Mouse (Mus musculus) heart, embryonic 10.5 days (tissue): ENCODE data around the gene Ttll3. TPM values are rescaled to one million over a fixed set of nuclear protein-coding genes. Genes with fewer than 3 reads are reported as not detected.

Source experiments
- DNase-seq: peaks from one replicate; pipeline ENCODE4 v3.0.0-alpha.2; 2017; ENCODE audit warnings: low spot score
- H3K27ac ChIP-seq: fragments of 300-500 bp; sonication (generic); 2 replicates; pipeline ENCODE4 v1.5.1; 2016; ENCODE audit warnings: mild to moderate bottlenecking
- H3K27me3 ChIP-seq: fragments of 300-500 bp; sonication (generic); 2 replicates; pipeline ENCODE4 v1.6.1; 2016; ENCODE audit warnings: mild to moderate bottlenecking; ENCODE audit not compliant: poor library complexity, insufficient read depth, severe bottlenecking
- H3K36me3 ChIP-seq: fragments of 300-500 bp; sonication (generic); 2 replicates; pipeline ENCODE4 v1.6.1; 2016; ENCODE audit warnings: mild to moderate bottlenecking, moderate library complexity
- H3K4me1 ChIP-seq: fragments of 300-500 bp; sonication (generic); 2 replicates; pipeline ENCODE4 v1.6.1; 2016; ENCODE audit warnings: mild to moderate bottlenecking
- H3K4me3 ChIP-seq: fragments of 300-500 bp; sonication (generic); 2 replicates; pipeline ENCODE4 v1.5.1; 2016; ENCODE audit warnings: mild to moderate bottlenecking, moderate library complexity
- H3K9me3 ChIP-seq: fragments of 300-500 bp; sonication (generic); 2 replicates; pipeline ENCODE4 v1.6.1; 2016; ENCODE audit warnings: mild to moderate bottlenecking, moderate library complexity
- WGBS: fragments of 180-500 bp; shearing (Covaris S2); methylation state at CpG from one replicate; pipeline ENCODE4 v1.1.7; 2016; 5-methylcytosine and 5-hydroxymethylcytosine counted together
- polyA plus RNA-seq: library from polyadenylated mRNA; unstranded; fragments of >200 nt; fragmentation: Nextera tagmentation; extraction: Ambion mirVana; gene quantifications from 2 replicates; pipeline ENCODE4 v1.2.1, GENCODE M21; 2016

Ttll3 gene
- polyA plus RNA-seq, 1 experiment from 2014 or later: 2.5 TPM

DNA sequence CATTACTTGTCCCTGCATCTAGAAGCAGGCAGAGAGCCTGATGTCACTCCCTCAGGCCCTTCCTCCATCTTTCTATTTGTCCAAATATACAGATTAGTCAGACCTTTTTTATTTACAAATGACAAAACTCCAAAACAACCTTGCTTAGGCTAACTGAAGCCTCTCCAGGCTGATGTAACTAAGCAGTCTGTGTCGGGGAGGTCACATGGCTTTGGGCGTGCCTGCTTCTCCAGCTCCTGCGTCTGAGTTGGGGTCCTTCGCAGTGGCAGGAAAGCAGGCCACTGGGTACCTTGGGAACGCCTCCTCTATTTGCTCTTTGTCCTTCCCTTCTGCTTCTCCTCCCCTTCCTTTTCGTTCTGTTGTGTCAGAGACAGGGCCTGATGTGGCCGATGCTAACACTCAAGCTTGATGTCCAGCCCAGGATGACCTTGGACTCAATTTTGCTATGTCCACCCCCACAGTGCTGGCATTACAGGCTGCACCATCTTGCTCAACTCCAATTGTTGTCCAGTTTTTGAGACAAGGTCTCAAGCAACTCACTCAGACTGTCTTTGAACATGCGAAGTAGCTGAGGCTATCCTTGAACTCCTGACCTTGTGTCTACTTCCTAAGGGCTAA lies 24.4 kb upstream of the Ttll3 start:
- 70% methylated on average over 8 of the region's 8 CpGs for WGBS
- H3K36me3 ChIP-seq: peaks cover 29% of the 10 kb centered on the region
- no peak overlapping the region for H3K4me3 ChIP-seq
- no peak for DNase-seq
- no peaks in the 10 kb centered on the region for H3K9me3 ChIP-seq
- no peaks in the 10 kb centered on the region for H3K27me3 ChIP-seq
- H3K27ac ChIP-seq: no peak overlapping the region
- H3K4me1 ChIP-seq: no peaks in the 10 kb centered on the region

DNA sequence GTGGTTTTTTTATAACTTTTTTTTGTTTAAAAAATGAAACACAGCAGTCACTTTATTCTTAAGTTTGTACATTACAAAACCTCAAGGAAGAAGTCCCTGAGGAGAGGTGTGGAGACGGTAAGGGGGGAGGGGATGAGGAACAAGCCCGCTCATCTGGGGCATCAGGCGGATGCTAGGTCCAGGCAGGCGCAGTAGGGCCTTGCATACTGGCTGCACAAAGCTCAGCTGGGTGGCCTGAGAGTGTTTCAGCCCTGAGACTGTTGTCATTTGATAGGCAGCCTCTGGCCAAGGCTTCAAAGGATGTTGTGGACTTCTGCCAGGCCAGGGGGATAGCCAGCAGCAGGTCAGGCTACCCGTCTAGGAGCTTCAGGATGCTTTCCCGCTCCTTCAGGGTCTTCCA lies 22.4 kb upstream of the Ttll3 start:
- H3K27me3 ChIP-seq: no peaks in the 10 kb centered on the region
- H3K36me3 ChIP-seq: peaks cover 49% of the 10 kb centered on the region
- H3K27ac ChIP-seq: no peak overlapping the region
- no peaks in the 10 kb centered on the region for H3K9me3 ChIP-seq
- WGBS: 91% methylated on average over 6 of the region's 6 CpGs
- H3K4me3 ChIP-seq: no peak overlapping the region
- no peaks in the 10 kb centered on the region for H3K4me1 ChIP-seq
- no peak for DNase-seq

DNA sequence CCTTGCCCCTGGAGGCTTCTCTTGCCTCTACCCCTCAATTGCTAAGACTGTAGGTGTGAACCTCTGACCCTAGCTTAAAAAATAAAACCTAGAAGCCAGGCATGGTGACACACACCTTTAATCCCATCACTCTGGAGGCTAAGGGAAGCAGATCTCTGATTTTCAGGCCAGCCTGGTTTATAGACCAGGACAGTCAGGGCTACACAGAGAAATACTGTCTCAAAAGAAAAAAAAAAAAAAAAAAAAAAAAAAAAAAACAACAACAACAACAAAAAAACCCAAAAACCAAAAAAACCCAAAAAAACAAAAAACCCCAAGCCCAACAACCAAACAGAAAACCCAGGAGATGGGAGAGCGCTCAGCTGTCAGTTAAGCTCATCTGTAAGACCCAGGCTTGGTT lies 21.5 kb upstream of the Ttll3 start:
- no peak for DNase-seq
- Histone ChIP-seq H3K36me3 (peaks cover 58% of the 10 kb centered on the region), H3K27me3 (no peaks in the 10 kb centered on the region), H3K4me1 (no peaks in the 10 kb centered on the region), H3K9me3 (no peaks in the 10 kb centered on the region), H3K4me3 (no peak overlapping the region), H3K27ac (no peak overlapping the region)
- WGBS: 88% methylated on average over 1 of the region's 1 CpGs

- no peaks in the 10 kb centered on the region for H3K9me3 ChIP-seq
- no peaks in the 10 kb centered on the region for H3K4me1 ChIP-seq
- no peak overlapping the region for H3K4me3 ChIP-seq
- H3K36me3 ChIP-seq: peaks cover 63% of the 10 kb centered on the region
- 90% methylated on average over 7 of the region's 7 CpGs for WGBS
- no peak overlapping the region for H3K27ac ChIP-seq
- no peaks in the 10 kb centered on the region for H3K27me3 ChIP-seq
- DNase-seq: no peak
Measured at GRCm38 (mm10) chr6:113368124-113368523, 20.9 kb upstream of the Ttll3 start.

GRCm38 (mm10) chr6:113368577-113368976 lies 20.5 kb upstream of the Ttll3 start:
- Histone ChIP-seq H3K4me1 (no peaks in the 10 kb centered on the region), H3K9me3 (no peaks in the 10 kb centered on the region), H3K36me3 (peaks cover 67% of the 10 kb centered on the region), H3K4me3 (no peak overlapping the region), H3K27me3 (no peaks in the 10 kb centered on the region), H3K27ac (no peak overlapping the region)
- DNase-seq: no peak
- 83% methylated on average over 5 of the region's 5 CpGs for WGBS

- H3K36me3 ChIP-seq: peaks cover 85% of the 10 kb centered on the region
- no peaks in the 10 kb centered on the region for H3K9me3 ChIP-seq
- no peak overlapping the region for H3K27ac ChIP-seq
- H3K27me3 ChIP-seq: no peaks in the 10 kb centered on the region
- H3K4me3 ChIP-seq: no peak overlapping the region
- no peaks in the 10 kb centered on the region for H3K4me1 ChIP-seq
- DNase-seq: no peak
- WGBS: 87% methylated on average over 20 of the region's 20 CpGs
Measured at GRCm38 (mm10) chr6:113370194-113370929, 18.7 kb upstream of the Ttll3 start.

DNA sequence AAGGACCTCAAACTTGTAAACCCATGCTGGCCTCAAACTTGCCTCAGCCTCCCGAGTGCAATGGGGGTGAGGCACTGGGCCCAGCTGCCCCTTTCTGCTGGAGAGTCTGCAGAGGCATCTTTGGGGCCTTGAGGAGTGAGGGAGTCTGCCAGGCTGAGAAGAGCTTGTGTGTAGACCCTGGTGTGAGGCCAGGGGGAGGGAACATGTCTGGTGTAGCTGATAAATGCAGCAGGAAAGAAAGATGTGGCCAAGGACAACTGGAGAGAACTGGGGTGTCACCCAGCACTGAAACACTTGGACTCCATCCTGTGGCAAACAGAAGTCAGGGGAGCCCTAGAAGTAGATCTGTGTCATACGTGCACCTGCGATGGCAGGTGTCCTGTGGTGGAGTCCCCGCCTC lies 15.6 kb upstream of the Ttll3 start:
- Histone ChIP-seq H3K4me3 (no peak overlapping the region), H3K27ac (no peak overlapping the region), H3K4me1 (peaks cover 4% of the 10 kb centered on the region; the same call in 1 of the 2 replicates), H3K36me3 (peaks cover 72% of the 10 kb centered on the region), H3K27me3 (no peaks in the 10 kb centered on the region), H3K9me3 (no peaks in the 10 kb centered on the region)
- no peak for DNase-seq
- 87% methylated on average over 4 of the region's 4 CpGs for WGBS

GRCm38 (mm10) chr6:113377172-113377495 lies 11.9 kb upstream of the Ttll3 start:
- H3K27ac ChIP-seq: peak overlapping the region; percentile 98
- WGBS: 8% methylated on average over 7 of the region's 7 CpGs
- H3K36me3 ChIP-seq: peaks cover 57% of the 10 kb centered on the region
- H3K4me1 ChIP-seq: peaks cover 19% of the 10 kb centered on the region
- no peak for DNase-seq
- no peaks in the 10 kb centered on the region for H3K27me3 ChIP-seq
- H3K4me3 ChIP-seq: peak overlapping the region; percentile 93
- H3K9me3 ChIP-seq: no peaks in the 10 kb centered on the region

- no peaks in the 10 kb centered on the region for H3K9me3 ChIP-seq
- H3K4me3 ChIP-seq: peak within 1 kb of the TSS; percentile 93
- peaks cover 19% of the 10 kb centered on the region for H3K4me1 ChIP-seq
- WGBS: under 1% methylated on average over 61 of the region's 61 CpGs
- H3K27ac ChIP-seq: peak within 1 kb of the TSS; percentile 98
- DNase-seq: peak; percentile 97
- H3K36me3 ChIP-seq: peaks cover 56% of the 10 kb centered on the region
- H3K27me3 ChIP-seq: no peaks in the 10 kb centered on the region
Measured at GRCm38 (mm10) chr6:113377496-113378385, 11.3 kb upstream of the Ttll3 start, which contains the start of the genes Tada3 and Arpc4. Gene Tada3, minus strand, starts transcription at chr6:113377883. Gene Arpc4, plus strand, starts transcription at chr6:113378115.

- DNase-seq: no peak
- WGBS: 78% methylated on average over 6 of the region's 6 CpGs
- peaks cover 19% of the 10 kb centered on the region for H3K4me1 ChIP-seq
- H3K9me3 ChIP-seq: no peaks in the 10 kb centered on the region
- no peak overlapping the region for H3K27ac ChIP-seq
- peak overlapping the region; percentile 93 for H3K4me3 ChIP-seq
- H3K27me3 ChIP-seq: no peaks in the 10 kb centered on the region
- H3K36me3 ChIP-seq: peaks cover 58% of the 10 kb centered on the region
Measured at GRCm38 (mm10) chr6:113379246-113379645, 9.8 kb upstream of the Ttll3 start.

DNA sequence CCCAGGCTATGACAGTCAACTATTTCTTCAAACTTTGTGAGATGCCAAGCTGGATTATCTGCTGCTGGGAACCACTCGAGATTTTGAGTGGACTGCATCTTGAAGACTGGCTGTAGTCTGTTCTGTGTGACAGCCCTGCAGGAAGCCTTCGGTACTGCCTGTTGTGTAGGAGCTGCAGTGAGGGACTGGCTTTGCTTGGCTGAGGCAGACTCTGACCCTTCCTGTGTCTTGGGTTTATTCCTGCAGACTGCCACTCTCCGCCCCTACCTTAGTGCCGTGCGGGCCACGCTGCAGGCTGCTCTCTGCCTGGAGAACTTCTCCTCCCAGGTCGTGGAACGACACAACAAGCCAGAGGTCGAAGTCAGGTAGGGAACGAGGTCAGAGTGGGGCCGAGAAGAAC lies 8.6 kb upstream of the Ttll3 start:
- Histone ChIP-seq H3K9me3 (no peaks in the 10 kb centered on the region), H3K27ac (no peak overlapping the region), H3K27me3 (no peaks in the 10 kb centered on the region), H3K4me1 (peaks cover 19% of the 10 kb centered on the region), H3K36me3 (peaks cover 58% of the 10 kb centered on the region), H3K4me3 (no peak overlapping the region)
- DNase-seq: no peak
- WGBS: 92% methylated on average over 11 of the region's 11 CpGs

- H3K9me3 ChIP-seq: no peaks in the 10 kb centered on the region
- H3K36me3 ChIP-seq: peaks cover 93% of the 10 kb centered on the region
- no peak for DNase-seq
- no peaks in the 10 kb centered on the region for H3K27me3 ChIP-seq
- 91% methylated on average over 8 of the region's 8 CpGs for WGBS
- peaks cover 6% of the 10 kb centered on the region; the same call in 1 of the 2 replicates for H3K4me1 ChIP-seq
- no peak overlapping the region for H3K4me3 ChIP-seq
- no peak overlapping the region for H3K27ac ChIP-seq
Measured at GRCm38 (mm10) chr6:113384351-113384927, 4.6 kb upstream of the Ttll3 start.
